Mouse (Mus musculus): ENCODE results near the gene Parp6. TPM values are rescaled to one million over a fixed set of nuclear protein-coding genes. Genes with fewer than 3 reads are reported as not detected.

Parp6 gene
- polyA plus RNA-seq, 1 experiment from 2014 or later, result 16.6 TPM

DNA sequence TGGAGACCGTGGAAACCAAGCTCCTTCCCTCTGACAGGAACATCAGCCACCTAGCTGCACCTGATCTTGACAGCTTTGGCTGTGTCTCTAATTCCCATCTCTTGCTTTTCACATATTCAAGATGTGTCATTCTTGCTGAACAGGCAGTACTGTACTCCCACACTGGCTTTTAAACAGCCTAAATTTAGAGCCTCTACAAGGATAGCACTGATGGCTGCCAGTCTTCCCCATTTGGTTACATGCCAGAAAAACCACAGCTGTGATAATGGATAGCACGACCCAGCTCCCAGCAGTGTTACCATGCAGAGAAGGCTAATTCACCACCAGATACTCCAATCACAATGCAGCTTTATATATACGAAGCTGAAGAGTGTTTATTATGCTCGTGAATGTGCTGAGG, 50.2 kb downstream of the Parp6 start:
- Histone ChIP-seq H3K4me3 (no peak overlapping the region), H3K4me2 (0 out of 2 replicates have a peak overlapping the region, but pooled peaks have one; percentile 17), H3K27ac (replicated peaks) (peak overlapping the region; percentile 68), H3K4me1 (peaks cover 72% of the 10 kb centered on the region), H3K27me3 (replicated peaks) (no peaks in the 10 kb centered on the region), H3K9me3 (no peaks in the 10 kb centered on the region), H3K9ac (peak overlapping the region; percentile 6; the same call in 1 of the 2 replicates), H3K36me3 (peaks cover 99% of the 10 kb centered on the region)
- no peak for ATAC-seq (ENCODE audit: extremely low read depth, insufficient number of reproducible peaks, low FRiP score, low TSS enrichment)
- 47% methylated on average over 4 of the region's 4 CpGs for WGBS

GRCm38 (mm10) chr9:59667904-59668303, 50.8 kb downstream of the Parp6 start:
- Histone ChIP-seq H3K9me3 (no peaks in the 10 kb centered on the region), H3K4me2 (no peak overlapping the region), H3K36me3 (peaks cover 100% of the 10 kb centered on the region), H3K27ac (replicated peaks) (peak overlapping the region; percentile 68), H3K27me3 (replicated peaks) (no peaks in the 10 kb centered on the region), H3K4me3 (no peak overlapping the region), H3K9ac (0 out of 2 replicates have a peak overlapping the region, but pooled peaks have one; percentile 15), H3K4me1 (peaks cover 72% of the 10 kb centered on the region)
- ATAC-seq (ENCODE audit: extremely low read depth, insufficient number of reproducible peaks, low FRiP score, low TSS enrichment), result no peak
- 74% methylated on average over 6 of the region's 6 CpGs for WGBS

DNA sequence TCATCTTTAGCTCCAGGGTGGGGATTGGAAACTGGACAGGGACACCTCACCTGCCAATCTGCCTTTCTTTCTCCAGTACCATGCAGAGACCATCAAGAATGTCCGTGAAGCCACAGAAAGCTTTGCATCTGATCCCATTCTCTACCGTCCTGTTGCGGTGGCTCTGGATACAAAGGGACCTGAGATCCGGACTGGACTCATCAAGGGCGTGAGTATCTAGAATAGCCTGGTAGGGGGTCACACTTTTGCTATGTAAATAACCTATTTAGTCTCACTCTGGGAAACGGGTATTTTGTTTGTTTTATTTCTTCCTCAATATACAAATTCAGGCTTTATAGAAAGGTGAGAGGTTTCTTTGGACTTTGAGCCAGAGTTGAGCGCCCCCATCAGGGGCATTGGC, 51.4 kb downstream of the Parp6 start:
- 88% methylated on average over 7 of the region's 7 CpGs for WGBS
- no peaks in the 10 kb centered on the region for H3K9me3 ChIP-seq
- no peak for ATAC-seq (ENCODE audit: extremely low read depth, insufficient number of reproducible peaks, low FRiP score, low TSS enrichment)

DNA sequence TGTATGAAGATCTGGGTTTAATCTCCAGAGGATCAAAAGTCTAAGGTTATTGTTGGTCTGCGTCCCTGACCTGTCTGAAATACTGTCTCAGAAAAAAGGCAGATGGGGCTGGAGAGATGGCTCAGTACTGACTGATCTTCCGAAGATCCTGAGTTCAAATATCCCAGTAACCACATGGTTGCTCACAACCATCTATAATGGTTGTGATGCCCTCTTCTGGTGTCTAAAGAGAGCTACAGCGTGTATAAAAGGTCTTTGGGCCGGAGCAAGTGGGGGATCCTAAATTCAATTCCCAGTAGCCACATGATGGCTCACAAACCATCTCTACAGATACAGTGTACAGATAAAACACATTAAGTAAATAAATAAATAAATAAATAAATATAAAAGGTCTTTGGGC, 52.1 kb downstream of the Parp6 start:
- Histone ChIP-seq H3K9me3 (no peaks in the 10 kb centered on the region), H3K27me3 (replicated peaks) (no peaks in the 10 kb centered on the region), H3K4me1 (peaks cover 67% of the 10 kb centered on the region), H3K4me3 (no peak overlapping the region), H3K27ac (replicated peaks) (no peak overlapping the region), H3K4me2 (no peak overlapping the region), H3K9ac (no peak overlapping the region), H3K36me3 (peaks cover 100% of the 10 kb centered on the region)
- no peak for ATAC-seq (ENCODE audit: extremely low read depth, insufficient number of reproducible peaks, low FRiP score, low TSS enrichment)
- 83% methylated on average over 4 of the region's 4 CpGs for WGBS

More for the DNA sequence above, 51.4 kb downstream of the Parp6 start:
- Histone ChIP-seq H3K9ac (no peak overlapping the region), H3K27me3 (replicated peaks) (no peaks in the 10 kb centered on the region), H3K4me1 (peaks cover 72% of the 10 kb centered on the region), H3K4me3 (no peak overlapping the region), H3K27ac (replicated peaks) (no peak overlapping the region), H3K4me2 (no peak overlapping the region), H3K36me3 (peaks cover 100% of the 10 kb centered on the region)

DNA sequence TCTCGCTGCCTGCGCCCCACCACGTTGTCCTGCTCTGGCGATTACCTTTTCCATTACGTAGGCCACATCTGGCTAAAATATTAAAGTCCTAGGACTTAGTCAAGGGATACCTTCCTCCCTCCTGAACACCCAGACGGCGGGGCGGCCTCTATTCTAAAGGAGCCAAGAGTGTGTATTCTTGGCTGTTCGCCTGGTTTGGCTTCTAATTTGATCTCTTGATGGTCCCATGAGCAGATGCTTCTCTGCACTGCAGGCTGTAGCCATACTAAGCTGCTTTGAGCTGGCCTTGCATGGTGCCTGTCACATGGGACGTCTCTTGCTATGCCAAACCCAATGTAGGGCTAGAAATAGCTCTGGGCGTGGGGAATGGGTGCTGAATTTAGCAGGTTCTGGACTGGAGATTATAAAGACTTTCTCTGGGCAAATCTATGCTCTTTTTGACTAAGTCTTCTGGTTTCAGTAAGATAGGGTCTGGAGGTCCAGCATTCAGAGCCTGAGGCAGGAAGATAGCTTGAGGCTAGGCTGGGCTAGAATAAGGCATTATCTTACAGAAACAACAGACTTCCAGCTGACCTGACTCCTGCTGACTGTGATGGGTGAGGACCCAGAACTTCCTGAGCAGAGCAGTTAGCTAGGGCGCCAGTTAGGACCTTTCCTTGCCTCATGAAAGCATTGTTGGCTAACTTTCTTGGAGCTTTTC, 55.3 kb downstream of the Parp6 start:
- Histone ChIP-seq H3K4me2 (no peak overlapping the region), H3K9me3 (no peaks in the 10 kb centered on the region), H3K36me3 (peaks cover 100% of the 10 kb centered on the region), H3K9ac (no peak overlapping the region), H3K27ac (replicated peaks) (peak overlapping the region; percentile 40), H3K4me3 (no peak overlapping the region), H3K4me1 (peaks cover 35% of the 10 kb centered on the region), H3K27me3 (replicated peaks) (no peaks in the 10 kb centered on the region)
- WGBS, result 75% methylated on average over 12 of the region's 12 CpGs
- ATAC-seq (ENCODE audit: extremely low read depth, insufficient number of reproducible peaks, low FRiP score, low TSS enrichment), result no peak

DNA sequence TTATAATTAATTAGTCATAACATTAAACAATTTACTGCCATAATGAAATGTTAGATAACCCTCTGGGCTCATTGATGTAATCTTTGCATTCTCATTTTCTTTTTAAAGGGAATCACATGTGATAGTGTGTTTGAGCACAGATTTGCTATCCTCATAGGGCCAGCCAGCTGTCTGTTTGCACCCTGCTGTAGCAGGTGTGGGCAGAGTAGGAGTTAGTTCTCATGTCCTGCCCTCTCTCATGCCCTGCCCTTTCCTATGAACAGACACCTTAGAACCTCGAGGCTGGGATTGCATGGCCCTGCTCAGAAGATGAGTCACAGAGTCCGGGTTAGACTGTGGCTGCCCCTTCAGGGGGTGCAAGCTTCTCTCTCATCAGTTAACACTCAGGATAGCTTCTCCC, 56.3 kb downstream of the Parp6 start:
- Histone ChIP-seq H3K27ac (replicated peaks) (no peak overlapping the region), H3K4me1 (peaks cover 27% of the 10 kb centered on the region), H3K9ac (no peak overlapping the region), H3K9me3 (no peaks in the 10 kb centered on the region), H3K36me3 (peaks cover 100% of the 10 kb centered on the region), H3K27me3 (replicated peaks) (no peaks in the 10 kb centered on the region), H3K4me2 (no peak overlapping the region), H3K4me3 (no peak overlapping the region)
- no peak for ATAC-seq (ENCODE audit: extremely low read depth, insufficient number of reproducible peaks, low FRiP score, low TSS enrichment)
- WGBS, result 52% methylated on average over 2 of the region's 2 CpGs

DNA sequence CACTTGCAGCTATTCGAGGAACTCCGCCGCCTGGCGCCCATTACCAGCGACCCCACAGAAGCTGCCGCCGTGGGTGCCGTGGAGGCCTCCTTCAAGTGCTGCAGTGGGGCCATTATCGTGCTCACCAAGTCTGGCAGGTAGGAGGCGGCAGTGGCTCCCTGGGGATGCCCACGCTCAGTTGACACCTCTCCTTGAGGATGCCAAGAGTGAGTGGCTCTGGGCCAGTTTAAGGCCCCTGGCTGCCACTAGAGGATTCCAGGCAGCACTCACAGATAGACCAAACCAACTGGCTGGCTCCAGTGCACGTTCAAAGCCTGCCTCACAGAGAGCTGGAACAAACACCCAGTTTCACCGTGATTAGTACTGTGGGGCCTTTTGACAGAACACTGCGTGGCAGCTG, 58.5 kb downstream of the Parp6 start:
- H3K27ac ChIP-seq (replicated peaks), result 0 out of 2 replicates have a peak overlapping the region, but pooled peaks have one; percentile 5
- no peak for ATAC-seq (ENCODE audit: extremely low read depth, insufficient number of reproducible peaks, low FRiP score, low TSS enrichment)

DNA sequence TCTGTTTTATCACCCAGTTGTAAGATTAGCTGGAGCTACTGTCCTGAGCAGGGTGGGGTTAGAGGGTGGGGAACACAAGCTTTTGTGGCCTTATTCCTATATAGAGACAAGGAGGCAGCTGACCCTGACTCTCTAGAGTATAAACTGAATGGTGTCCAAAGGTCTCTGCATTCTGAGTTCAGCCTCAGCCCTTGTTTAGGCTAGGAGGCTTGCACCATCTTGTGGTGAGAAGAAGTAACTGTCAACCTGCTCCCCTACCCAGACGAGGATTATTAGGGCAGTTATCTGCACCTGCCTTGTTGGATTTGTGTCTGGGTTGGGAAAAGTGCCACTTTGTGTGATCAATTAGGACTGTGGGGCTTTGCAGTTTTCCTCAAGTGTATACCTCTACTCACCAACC, 61.2 kb downstream of the Parp6 start:
- Histone ChIP-seq H3K4me1 (peaks cover 14% of the 10 kb centered on the region), H3K4me2 (no peak overlapping the region), H3K27ac (replicated peaks) (no peak overlapping the region), H3K36me3 (peaks cover 63% of the 10 kb centered on the region), H3K4me3 (no peak overlapping the region), H3K9me3 (no peaks in the 10 kb centered on the region), H3K27me3 (replicated peaks) (peaks cover 28% of the 10 kb centered on the region), H3K9ac (no peak overlapping the region)
- WGBS, result 19% methylated on average over 1 of the region's 1 CpGs
- no peak for ATAC-seq (ENCODE audit: extremely low read depth, insufficient number of reproducible peaks, low FRiP score, low TSS enrichment)

More for the DNA sequence above, 58.5 kb downstream of the Parp6 start:
- Histone ChIP-seq H3K36me3 (peaks cover 90% of the 10 kb centered on the region), H3K4me2 (no peak overlapping the region), H3K9me3 (no peaks in the 10 kb centered on the region), H3K27me3 (replicated peaks) (peaks cover 5% of the 10 kb centered on the region), H3K9ac (no peak overlapping the region), H3K4me3 (no peak overlapping the region), H3K4me1 (peaks cover 33% of the 10 kb centered on the region)
- WGBS, result 83% methylated on average over 14 of the region's 14 CpGs

DNA sequence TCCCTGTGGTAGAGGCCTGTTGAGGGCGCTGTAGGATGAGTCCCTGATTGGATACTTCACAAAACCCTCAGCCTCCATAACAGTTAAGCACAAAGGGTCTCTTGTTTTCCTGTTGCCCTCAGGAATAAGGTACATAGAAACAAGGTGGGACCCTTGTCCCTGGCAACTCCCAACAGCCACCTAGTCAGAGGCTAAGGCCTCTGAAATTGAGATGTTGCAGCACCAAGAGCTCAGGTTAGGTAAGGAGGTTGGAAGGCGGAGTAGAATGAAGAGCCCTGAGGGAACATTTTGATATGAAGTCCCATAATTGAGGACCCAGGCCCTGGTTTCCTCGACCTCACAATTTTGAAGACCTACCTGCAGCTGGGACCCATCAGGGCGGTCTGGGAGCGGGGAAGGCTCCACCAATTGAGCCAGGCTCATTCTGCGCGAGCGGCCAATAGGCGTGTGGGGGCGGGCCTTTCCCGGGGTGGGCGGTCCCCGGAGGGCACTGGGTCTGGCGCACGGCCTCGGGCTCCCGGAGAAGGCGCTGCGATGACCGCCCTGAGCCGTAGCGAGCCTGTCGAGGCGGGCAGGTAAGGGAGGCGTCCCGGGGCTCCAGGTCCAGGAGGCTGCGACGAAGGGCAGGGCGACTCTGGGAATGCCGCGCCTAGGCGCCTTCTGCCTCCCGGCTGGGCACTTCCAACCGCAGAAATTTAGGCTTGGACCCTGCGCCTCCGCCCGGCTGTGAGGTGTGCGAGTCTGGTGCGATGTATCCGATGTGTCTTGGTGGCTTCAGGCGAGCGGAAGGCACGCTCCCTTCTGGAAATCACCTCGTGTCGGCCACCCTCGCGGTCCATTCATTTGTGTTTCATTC, 62.8 kb downstream of the Parp6 start, which contains the start of gene Gramd2:
Gene Gramd2 (plus strand): TSS at position 467 of the 856 bp plus-strand sequence.
- 3% methylated on average over 43 of the region's 47 CpGs for WGBS

GRCm38 (mm10) chr9:59680534-59680875, 63.4 kb downstream of the Parp6 start:
- Histone ChIP-seq H3K4me3 (peak overlapping the region; percentile 57), H3K36me3 (peaks cover 41% of the 10 kb centered on the region), H3K4me2 (peak overlapping the region; percentile 97), H3K27ac (replicated peaks) (no peak overlapping the region), H3K4me1 (peaks cover 11% of the 10 kb centered on the region), H3K27me3 (replicated peaks) (peaks cover 32% of the 10 kb centered on the region), H3K9ac (peak overlapping the region; percentile 79), H3K9me3 (no peaks in the 10 kb centered on the region)
- no peak for ATAC-seq (ENCODE audit: extremely low read depth, insufficient number of reproducible peaks, low FRiP score, low TSS enrichment)
- 12% methylated on average over 16 of the region's 16 CpGs for WGBS

More for the DNA sequence above, 62.8 kb downstream of the Parp6 start, which contains the start of gene Gramd2:
- Histone ChIP-seq H3K4me1 (peaks cover 11% of the 10 kb centered on the region), H3K9ac (peak within 1 kb of the TSS; percentile 79), H3K36me3 (peaks cover 47% of the 10 kb centered on the region), H3K9me3 (no peaks in the 10 kb centered on the region), H3K27me3 (replicated peaks) (peaks cover 28% of the 10 kb centered on the region), H3K27ac (replicated peaks) (no peak within 1 kb of the TSS; the same call in 1 of the 2 replicates), H3K4me3 (peak within 1 kb of the TSS; percentile 57), H3K4me2 (peak within 1 kb of the TSS; percentile 97)
- peak; percentile 85 for ATAC-seq (ENCODE audit: extremely low read depth, insufficient number of reproducible peaks, low FRiP score, low TSS enrichment)

- Histone ChIP-seq H3K4me1 (peaks cover 15% of the 10 kb centered on the region), H3K27ac (replicated peaks) (no peak overlapping the region), H3K9ac (no peak overlapping the region), H3K36me3 (peaks cover 6% of the 10 kb centered on the region), H3K4me2 (no peak overlapping the region), H3K9me3 (no peaks in the 10 kb centered on the region), H3K27me3 (replicated peaks) (peaks cover 32% of the 10 kb centered on the region), H3K4me3 (no peak overlapping the region)
- WGBS, result 50% methylated on average over 2 of the region's 2 CpGs
- no peak for ATAC-seq (ENCODE audit: extremely low read depth, insufficient number of reproducible peaks, low FRiP score, low TSS enrichment)
Measured at GRCm38 (mm10) chr9:59684020-59684419, 66.9 kb downstream of the Parp6 start.

Data from heart, embryonic 13.5 days (tissue).